Mouse (Mus musculus) intestine, postnatal 0 days (tissue): ENCODE measurements around the gene Pigb. TPM values are rescaled to one million over a fixed set of nuclear protein-coding genes. Genes with fewer than 3 reads are reported as not detected.

Experiments
- ATAC-seq: fragments of 200-750 bp; cut with Nextera tagmentation; 2 replicates; pipeline ENCODE4 v1.8.0; 2017; ENCODE audit warnings: mild to moderate bottlenecking, moderate TSS enrichment, moderate library complexity
- H3K27ac ChIP-seq: fragments of 300-500 bp; sonication (generic); 2 replicates; pipeline ENCODE4 v1.5.1; 2014; ENCODE audit warnings: mild to moderate bottlenecking, low read depth, low read length, moderate library complexity
- H3K27me3 ChIP-seq: fragments of 300-500 bp; sonication (generic); replicated peaks from 2 replicates; pipeline ENCODE4 v1.6.1; 2014; ENCODE audit warnings: low read length, mixed read lengths; ENCODE audit not compliant: control insufficient read depth, insufficient read depth
- H3K36me3 ChIP-seq: fragments of 300-500 bp; sonication (generic); 2 replicates; pipeline ENCODE4 v1.6.1; 2014; ENCODE audit warnings: mild to moderate bottlenecking, moderate library complexity; ENCODE audit not compliant: control insufficient read depth, insufficient read depth
- H3K4me1 ChIP-seq: fragments of 300-500 bp; sonication (generic); replicated peaks from 2 replicates; pipeline ENCODE4 v1.6.1; 2014; ENCODE audit warnings: antibody characterized with exemption, low read length, mixed read lengths; ENCODE audit not compliant: control insufficient read depth, insufficient read depth
- H3K4me2 ChIP-seq: fragments of 300-500 bp; sonication (generic); replicated peaks from 2 replicates; pipeline ENCODE4 v1.6.1; 2014; ENCODE audit warnings: low read depth, mild to moderate bottlenecking, moderate library complexity
- H3K4me3 ChIP-seq: fragments of 300-500 bp; sonication (generic); 2 replicates; pipeline ENCODE4 v1.5.1; 2014; ENCODE audit warnings: low read depth, low read length
- H3K9ac ChIP-seq: fragments of 300-500 bp; sonication (generic); 2 replicates; pipeline ENCODE4 v1.6.1; 2014; ENCODE audit warnings: mild to moderate bottlenecking, low read depth, low read length
- H3K9me3 ChIP-seq: fragments of 300-500 bp; sonication (generic); 2 replicates; pipeline ENCODE4 v1.6.1; 2016; ENCODE audit warnings: mixed run types; ENCODE audit not compliant: control insufficient read depth
- CTCF ChIP-seq: sonication (generic); IDR thresholded peaks from 2 replicates; pipeline ENCODE4 v1.5.1; 2016; ENCODE audit warnings: low read depth, mild to moderate bottlenecking, control low read depth, antibody characterized with exemption, moderate library complexity
- WGBS: fragments of 180-500 bp; shearing (Covaris S2); extraction: QIAGEN DNeasy Blood & Tissue Kit; methylation state at CpG from one replicate; pipeline ENCODE4 v1.1.7; 2014; 5-methylcytosine and 5-hydroxymethylcytosine counted together
- polyA plus RNA-seq: library from polyadenylated mRNA; unstranded; fragments of >200 nt; fragmentation: Nextera tagmentation; extraction: Ambion mirVana; gene quantifications from 2 replicates; pipeline ENCODE4 v1.2.1, GENCODE M21; 2015

The Pigb gene
- 4.7 and 5.9 TPM in 2 replicates for polyA plus RNA-seq

GRCm38 (mm10) chr9:73040080-73040479, at the start of gene Pigb:
TSS of gene Pigb (minus strand) at chr9:73040378.
- H3K4me3 ChIP-seq, result peak within 1 kb of the TSS; percentile 80
- WGBS, result 27% methylated on average over 6 of the region's 6 CpGs
- TF ChIP-seq CTCF, result no peak
- H3K9ac ChIP-seq, result peak within 1 kb of the TSS; percentile 78
- H3K9me3 ChIP-seq, result no peaks in the 10 kb centered on the region
- H3K36me3 ChIP-seq, result peaks cover 6% of the 10 kb centered on the region; the same call in 1 of the 2 replicates
- H3K27me3 ChIP-seq, result no peaks in the 10 kb centered on the region
- H3K27ac ChIP-seq, result peak within 1 kb of the TSS; percentile 74
- H3K4me1 ChIP-seq, result peaks cover 6% of the 10 kb centered on the region; the same call in 1 of the 2 replicates
- H3K4me2 ChIP-seq, result peak within 1 kb of the TSS; percentile 76
- no peak for ATAC-seq

- no peaks in the 10 kb centered on the region for H3K9me3 ChIP-seq
- H3K36me3 ChIP-seq, result no peaks in the 10 kb centered on the region
- H3K27ac ChIP-seq, result no peak overlapping the region
- H3K9ac ChIP-seq, result no peak overlapping the region
- no peak overlapping the region for H3K4me3 ChIP-seq
- WGBS, result 45% methylated on average over 16 of the region's 16 CpGs
- peak; percentile 59 for ATAC-seq
- H3K4me1 ChIP-seq, result no peaks in the 10 kb centered on the region
- TF ChIP-seq CTCF, result no peak
- no peak overlapping the region; the same call in 1 of the 2 replicates for H3K4me2 ChIP-seq
- no peaks in the 10 kb centered on the region for H3K27me3 ChIP-seq
Observed at GRCm38 (mm10) chr9:73089222-73089920, 49.2 kb upstream of the Pigb start.

- ATAC-seq, result no peak
- WGBS, result 77% methylated on average over 5 of the region's 5 CpGs
- Histone ChIP-seq H3K27me3 (no peaks in the 10 kb centered on the region), H3K9me3 (no peaks in the 10 kb centered on the region), H3K4me2 (no peak overlapping the region), H3K9ac (no peak overlapping the region), H3K27ac (no peak overlapping the region), H3K4me1 (no peaks in the 10 kb centered on the region), H3K36me3 (no peaks in the 10 kb centered on the region), H3K4me3 (no peak overlapping the region)
- TF ChIP-seq CTCF, result no peak
Observed at GRCm38 (mm10) chr9:73087581-73087980, 47.4 kb upstream of the Pigb start.

DNA sequence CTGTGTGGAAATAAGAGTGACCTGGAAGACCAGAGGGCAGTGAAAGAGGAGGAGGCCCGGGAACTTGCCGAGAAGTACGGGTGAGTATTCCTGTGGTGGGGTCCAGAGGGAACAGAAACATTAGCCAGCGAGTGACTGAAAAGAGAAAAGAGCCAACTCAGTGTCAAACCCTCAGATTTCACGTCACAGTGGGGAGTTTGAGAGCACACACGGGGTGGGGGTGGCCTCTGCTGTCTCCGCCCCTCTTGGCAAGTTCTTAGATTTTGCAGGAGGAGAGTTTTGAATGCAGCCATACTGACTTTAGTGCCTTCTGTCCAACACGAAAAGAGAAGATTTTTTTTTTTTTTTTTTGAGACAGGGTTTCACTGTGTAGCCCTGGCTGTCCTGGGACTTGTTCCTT, 46.9 kb upstream of the Pigb start:
- Histone ChIP-seq H3K36me3 (no peaks in the 10 kb centered on the region), H3K27me3 (no peaks in the 10 kb centered on the region), H3K4me2 (no peak overlapping the region), H3K4me3 (no peak overlapping the region), H3K9ac (no peak overlapping the region), H3K4me1 (no peaks in the 10 kb centered on the region), H3K27ac (no peak overlapping the region), H3K9me3 (no peaks in the 10 kb centered on the region)
- 59% methylated on average over 8 of the region's 8 CpGs for WGBS
- no peak for TF ChIP-seq CTCF
- no peak for ATAC-seq

DNA sequence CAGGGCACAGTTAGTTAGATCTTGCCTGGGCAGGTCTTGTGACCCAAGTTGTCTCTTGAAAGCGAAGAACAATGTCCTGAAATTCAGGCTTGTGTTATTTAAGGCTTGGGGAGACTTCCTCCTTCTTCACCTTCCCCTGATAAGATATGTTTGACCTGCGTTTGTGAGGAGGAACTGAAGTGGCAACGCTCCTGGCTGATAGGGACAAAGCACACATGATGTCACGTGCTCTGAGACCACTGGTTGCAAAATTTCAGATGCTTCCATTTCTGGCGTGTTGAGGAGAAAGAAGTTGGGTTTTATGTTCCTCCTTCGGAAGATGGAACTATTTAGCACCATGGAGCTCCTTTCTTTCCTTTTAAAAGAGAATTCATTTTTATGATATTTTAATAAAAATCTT, 45.7 kb upstream of the Pigb start:
- no peak for ATAC-seq

GRCm38 (mm10) chr9:73083956-73084355, 43.8 kb upstream of the Pigb start:
- Histone ChIP-seq H3K27me3 (no peaks in the 10 kb centered on the region), H3K4me3 (no peak overlapping the region), H3K9ac (no peak overlapping the region), H3K27ac (no peak overlapping the region), H3K9me3 (no peaks in the 10 kb centered on the region), H3K36me3 (no peaks in the 10 kb centered on the region), H3K4me2 (no peak overlapping the region), H3K4me1 (no peaks in the 10 kb centered on the region)
- WGBS, result 76% methylated on average over 6 of the region's 6 CpGs
- TF ChIP-seq CTCF, result no peak
- ATAC-seq, result no peak

More for the DNA sequence above, 45.7 kb upstream of the Pigb start:
- no peak for TF ChIP-seq CTCF
- Histone ChIP-seq H3K4me2 (no peak overlapping the region), H3K9ac (no peak overlapping the region), H3K27ac (no peak overlapping the region), H3K36me3 (no peaks in the 10 kb centered on the region), H3K4me3 (no peak overlapping the region), H3K4me1 (no peaks in the 10 kb centered on the region), H3K27me3 (no peaks in the 10 kb centered on the region), H3K9me3 (no peaks in the 10 kb centered on the region)
- 56% methylated on average over 6 of the region's 6 CpGs for WGBS
